Mouse (Mus musculus) intestine, embryonic 14.5 days (tissue): ENCODE measurements around the gene Galns. TPM values are rescaled to one million over a fixed set of nuclear protein-coding genes. Genes with fewer than 3 reads are reported as not detected.

Source experiments
- ATAC-seq: fragments of 200-750 bp; cut with Nextera tagmentation; replicated peaks from 2 replicates; pipeline ENCODE4 v1.8.0; 2017; ENCODE audit warnings: low read depth, moderate number of reproducible peaks, moderate TSS enrichment, moderate library complexity; ENCODE audit not compliant: low FRiP score, low TSS enrichment
- DNase-seq: peaks from one replicate; pipeline ENCODE4 v3.0.0-alpha.2; 2018; ENCODE audit warnings: low spot score
- H3K27ac ChIP-seq: fragments of 300-500 bp; sonication (generic); 2 replicates; pipeline ENCODE4 v1.5.1; 2014; ENCODE audit warnings: low read depth, mild to moderate bottlenecking, control low read depth
- H3K27me3 ChIP-seq: fragments of 300-500 bp; sonication (generic); replicated peaks from 2 replicates; pipeline ENCODE4 v1.6.1; 2014; ENCODE audit warnings: low read length, control low read depth; ENCODE audit not compliant: control insufficient read depth, insufficient read depth
- H3K36me3 ChIP-seq: fragments of 300-500 bp; sonication (generic); 2 replicates; pipeline ENCODE4 v1.6.1; 2014; ENCODE audit warnings: low read length, control low read depth; ENCODE audit not compliant: control insufficient read depth, insufficient read depth
- H3K4me1 ChIP-seq: fragments of 300-500 bp; sonication (generic); replicated peaks from 2 replicates; pipeline ENCODE4 v1.6.1; 2014; ENCODE audit warnings: low read length, control low read depth, mixed read lengths; ENCODE audit not compliant: control insufficient read depth, insufficient read depth
- H3K4me2 ChIP-seq: fragments of 300-500 bp; sonication (generic); 2 replicates; pipeline ENCODE4 v1.6.1; 2014; ENCODE audit warnings: low read length
- H3K4me3 ChIP-seq: fragments of 300-500 bp; sonication (generic); 2 replicates; pipeline ENCODE4 v1.5.1; 2014; ENCODE audit warnings: low read depth, low read length, control low read depth, mixed read lengths
- H3K9ac ChIP-seq: fragments of 300-500 bp; sonication (generic); 2 replicates; pipeline ENCODE4 v1.6.1; 2014; ENCODE audit warnings: mild to moderate bottlenecking, low read length
- H3K9me3 ChIP-seq: fragments of 300-500 bp; sonication (generic); 2 replicates; pipeline ENCODE4 v1.6.1; 2016; ENCODE audit warnings: low read length, control low read depth; ENCODE audit not compliant: control insufficient read depth
- WGBS: fragments of 180-500 bp; shearing (Covaris S2); extraction: QIAGEN DNeasy Blood & Tissue Kit; methylation state at CpG from one replicate; pipeline ENCODE4 v1.1.7; 2014; 5-methylcytosine and 5-hydroxymethylcytosine counted together
- polyA plus RNA-seq: library from polyadenylated mRNA; unstranded; fragments of >200 nt; fragmentation: Nextera tagmentation; extraction: Ambion mirVana; gene quantifications from 2 replicates; pipeline ENCODE4 v1.2.1, GENCODE M21; 2014

The Galns gene
- polyA plus RNA-seq = 12.2 and 13.8 TPM in 2 replicates

- Histone ChIP-seq H3K9me3 (no peaks in the 10 kb centered on the region), H3K9ac (peak within 1 kb of the TSS; percentile 62), H3K4me1 (peaks cover 10% of the 10 kb centered on the region; the same call in 1 of the 2 replicates), H3K4me3 (peak within 1 kb of the TSS; percentile 70), H3K27ac (peak within 1 kb of the TSS; percentile 71), H3K36me3 (peaks cover 9% of the 10 kb centered on the region; the same call in 1 of the 2 replicates), H3K4me2 (peak within 1 kb of the TSS; percentile 93), H3K27me3 (no peaks in the 10 kb centered on the region)
- DNase-seq (peak; percentile 99), ATAC-seq (peak; percentile 96)
- under 1% methylated on average over 57 of the region's 57 CpGs for WGBS
Measured at GRCm38 (mm10) chr8:122611295-122612133, at the start of gene Galns, which contains the start of gene Trappc2l. Galns (minus strand) TSS chr8:122611463. Trappc2l (plus strand) TSS chr8:122611640.

GRCm38 (mm10) chr8:122660022-122660421, 48.8 kb upstream of the Galns start:
- WGBS = 76% methylated on average over 2 of the region's 2 CpGs
- H3K27ac ChIP-seq = no peak overlapping the region
- no peak for ATAC-seq
- H3K27me3 ChIP-seq = no peaks in the 10 kb centered on the region
- H3K36me3 ChIP-seq = no peaks in the 10 kb centered on the region
- H3K9ac ChIP-seq = no peak overlapping the region
- no peak overlapping the region for H3K4me2 ChIP-seq
- H3K4me1 ChIP-seq = peaks cover 27% of the 10 kb centered on the region
- no peak for DNase-seq
- H3K9me3 ChIP-seq = no peaks in the 10 kb centered on the region
- no peak overlapping the region for H3K4me3 ChIP-seq

- peaks cover 32% of the 10 kb centered on the region for H3K4me1 ChIP-seq
- no peak overlapping the region for H3K4me3 ChIP-seq
- ATAC-seq (no peak), DNase-seq (no peak)
- no peaks in the 10 kb centered on the region for H3K9me3 ChIP-seq
- no peaks in the 10 kb centered on the region for H3K36me3 ChIP-seq
- no peak overlapping the region for H3K4me2 ChIP-seq
- no peaks in the 10 kb centered on the region for H3K27me3 ChIP-seq
- no peak overlapping the region for H3K27ac ChIP-seq
- 60% methylated on average over 9 of the region's 9 CpGs for WGBS
- no peak overlapping the region for H3K9ac ChIP-seq
Measured at GRCm38 (mm10) chr8:122658807-122659160, 47.5 kb upstream of the Galns start.

- Histone ChIP-seq H3K9ac (no peak overlapping the region), H3K4me1 (peaks cover 28% of the 10 kb centered on the region), H3K27me3 (no peaks in the 10 kb centered on the region), H3K4me2 (no peak overlapping the region), H3K4me3 (no peak overlapping the region), H3K9me3 (no peaks in the 10 kb centered on the region), H3K27ac (no peak overlapping the region), H3K36me3 (no peaks in the 10 kb centered on the region)
- WGBS = 53% methylated on average over 10 of the region's 10 CpGs
- DNase-seq (no peak), ATAC-seq (no peak)
Measured at GRCm38 (mm10) chr8:122658149-122658806, 47.0 kb upstream of the Galns start.

- ATAC-seq (no peak), DNase-seq (no peak)
- H3K27ac ChIP-seq = no peak overlapping the region
- no peaks in the 10 kb centered on the region for H3K9me3 ChIP-seq
- H3K4me1 ChIP-seq = peaks cover 32% of the 10 kb centered on the region
- H3K4me3 ChIP-seq = no peak overlapping the region
- no peaks in the 10 kb centered on the region for H3K27me3 ChIP-seq
- no peak overlapping the region for H3K4me2 ChIP-seq
- whole genome bisulfite sequencing = 75% methylated on average over 13 of the region's 13 CpGs
- no peak overlapping the region for H3K9ac ChIP-seq
- H3K36me3 ChIP-seq = no peaks in the 10 kb centered on the region
Measured at GRCm38 (mm10) chr8:122656056-122656999, 45.1 kb upstream of the Galns start.

- no peak; the same call in 1 of the 2 replicates for ATAC-seq
- WGBS = 33% methylated on average over 7 of the region's 7 CpGs
- DNase-seq = no peak
- Histone ChIP-seq H3K27ac (no peak overlapping the region), H3K27me3 (no peaks in the 10 kb centered on the region), H3K4me3 (no peak overlapping the region), H3K9me3 (no peaks in the 10 kb centered on the region), H3K4me2 (no peak overlapping the region), H3K36me3 (no peaks in the 10 kb centered on the region), H3K9ac (no peak overlapping the region), H3K4me1 (peaks cover 24% of the 10 kb centered on the region)
Measured at GRCm38 (mm10) chr8:122654768-122655167, 43.5 kb upstream of the Galns start.

- Histone ChIP-seq H3K4me1 (peaks cover 28% of the 10 kb centered on the region), H3K9ac (no peak overlapping the region), H3K4me3 (no peak overlapping the region), H3K36me3 (no peaks in the 10 kb centered on the region), H3K9me3 (no peaks in the 10 kb centered on the region), H3K27ac (no peak overlapping the region), H3K27me3 (no peaks in the 10 kb centered on the region), H3K4me2 (no peak overlapping the region)
- no peak for DNase-seq
- WGBS = 56% methylated on average over 6 of the region's 6 CpGs
- ATAC-seq = peak; percentile 72
Measured at GRCm38 (mm10) chr8:122652643-122653042, 41.4 kb upstream of the Galns start.

- Histone ChIP-seq H3K4me2 (no peak overlapping the region), H3K9ac (no peak overlapping the region), H3K4me1 (peaks cover 28% of the 10 kb centered on the region), H3K27me3 (no peaks in the 10 kb centered on the region), H3K27ac (no peak overlapping the region), H3K9me3 (no peaks in the 10 kb centered on the region), H3K36me3 (no peaks in the 10 kb centered on the region), H3K4me3 (no peak overlapping the region)
- WGBS = 84% methylated on average over 16 of the region's 16 CpGs
- ATAC-seq = no peak
- DNase-seq = no peak
Measured at GRCm38 (mm10) chr8:122651326-122651921, 40.2 kb upstream of the Galns start.
